Mouse (Mus musculus): ENCODE measurements at regions not wholly inside any gene's neighbourhood (a gene's known extent, or its start where the extent isn't known, plus 50 kb on each side); places are given as distances from the start of the nearest gene placed in this dataset.

DNA sequence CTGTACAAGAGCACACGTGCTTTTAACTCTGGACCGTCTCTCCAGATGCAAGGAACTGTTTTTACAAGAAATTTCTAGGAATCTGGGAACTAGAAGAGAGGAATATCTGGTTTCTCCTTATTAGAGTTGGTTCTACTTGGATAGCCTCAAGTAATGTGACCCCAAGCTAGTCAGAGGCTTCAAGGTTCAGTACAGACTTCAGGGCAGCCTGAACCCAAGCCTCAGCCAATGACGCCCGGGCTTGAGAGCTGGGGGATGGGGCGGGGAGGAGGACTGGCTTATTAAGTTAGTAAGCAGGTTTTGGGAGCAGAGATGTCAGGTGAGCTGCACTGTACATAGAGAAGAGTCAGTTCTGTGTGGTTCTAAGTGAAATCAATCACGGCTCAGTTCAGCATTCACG lies 54.5 kb downstream of the Hoxa1 start:
- TF ChIP-seq CTCF (IDR thresholded peaks at IDR 0.05; ENCODE audit: control insufficient read depth, insufficient read depth, insufficient read length): no peak
- TF ChIP-seq USF1 (IDR thresholded peaks at IDR 0.05; ENCODE audit: low read depth): no peak
- no peak for TF ChIP-seq MAX (IDR thresholded peaks at IDR 0.05)
